Mouse (Mus musculus) layer of hippocampus, adult 18-20 months (tissue): ENCODE measurements at regions not wholly inside any gene's neighbourhood (a gene's known extent, or its start where the extent isn't known, plus 50 kb on each side); places are given as distances from the start of the nearest gene placed in this dataset.

Experiments
- DNase-seq, 2 experiments: peaks; one replicate each; pipeline ENCODE4 v3.0.0; 2022; ENCODE audit warnings: low spot score in 2 of 2

- DNase-seq = no peak
Observed at GRCm38 (mm10) chr2:145003509-145003908, 164.0 kb upstream of the Slc24a3 start.

GRCm38 (mm10) chr2:145010674-145011073 is 156.9 kb upstream of the Slc24a3 start:
- DNase-seq = no peak

- DNase-seq = no peak
Observed at GRCm38 (mm10) chr2:145011221-145011620, 156.3 kb upstream of the Slc24a3 start.

- DNase-seq = peak; percentile 17 to 74
Observed at GRCm38 (mm10) chr2:145015951-145016350, 151.6 kb upstream of the Slc24a3 start.

- no peak for DNase-seq
Observed at GRCm38 (mm10) chr2:145016939-145017338, 150.6 kb upstream of the Slc24a3 start.

GRCm38 (mm10) chr2:145017625-145018167 is 149.9 kb upstream of the Slc24a3 start:
- DNase-seq = no peak

- DNase-seq = no peak
Observed at GRCm38 (mm10) chr2:145047743-145048142, 119.8 kb upstream of the Slc24a3 start.

- no peak for DNase-seq
Observed at GRCm38 (mm10) chr2:145049655-145050376, 117.7 kb upstream of the Slc24a3 start.

GRCm38 (mm10) chr2:145052405-145052804 is 115.1 kb upstream of the Slc24a3 start:
- no peak for DNase-seq

- peak in 1 of 2 experiments; percentile 11 for DNase-seq
Observed at GRCm38 (mm10) chr2:145056219-145056618, 111.3 kb upstream of the Slc24a3 start.

- no peak for DNase-seq
Observed at GRCm38 (mm10) chr2:145056762-145057161, 110.8 kb upstream of the Slc24a3 start.

GRCm38 (mm10) chr2:145069931-145070330 is 97.6 kb upstream of the Slc24a3 start:
- DNase-seq = no peak

GRCm38 (mm10) chr2:145081926-145082325 is 85.6 kb upstream of the Slc24a3 start:
- DNase-seq = no peak

- DNase-seq = peak in 1 of 2 experiments; percentile 25
Observed at GRCm38 (mm10) chr2:145084621-145085020, 82.9 kb upstream of the Slc24a3 start.

- no peak for DNase-seq
Observed at GRCm38 (mm10) chr2:145086118-145086517, 81.4 kb upstream of the Slc24a3 start.

GRCm38 (mm10) chr2:145103295-145103694 is 64.3 kb upstream of the Slc24a3 start:
- DNase-seq = no peak

GRCm38 (mm10) chr2:145111615-145112014 is 55.9 kb upstream of the Slc24a3 start:
- DNase-seq = no peak

GRCm38 (mm10) chr2:145115043-145115442 is 52.5 kb upstream of the Slc24a3 start:
- no peak for DNase-seq
